Mouse (Mus musculus) hindbrain, embryonic 16.5 days (tissue): ENCODE data around the gene Gm7694. TPM values are rescaled to one million over a fixed set of nuclear protein-coding genes. Genes with fewer than 3 reads are reported as not detected.

ENCODE experiments used
- ATAC-seq: fragments of 200-750 bp; cut with Nextera tagmentation; 2 replicates; pipeline ENCODE4 v1.8.0; 2017; ENCODE audit warnings: moderate TSS enrichment, moderate library complexity
- H3K27ac ChIP-seq: fragments of 300-500 bp; sonication (generic); 2 replicates; pipeline ENCODE4 v1.5.1; 2014; ENCODE audit warnings: low read depth, mild to moderate bottlenecking, control low read depth, low read length, moderate library complexity
- H3K27me3 ChIP-seq: fragments of 300-500 bp; sonication (generic); replicated peaks from 2 replicates; pipeline ENCODE4 v1.6.1; 2014; ENCODE audit warnings: low read length; ENCODE audit not compliant: control insufficient read depth, insufficient read depth
- H3K36me3 ChIP-seq: fragments of 300-500 bp; sonication (generic); 2 replicates; pipeline ENCODE4 v1.6.1; 2014; ENCODE audit warnings: mild to moderate bottlenecking, low read length, moderate library complexity, mixed read lengths; ENCODE audit not compliant: control insufficient read depth, insufficient read depth
- H3K4me1 ChIP-seq: fragments of 300-500 bp; sonication (generic); 2 replicates; pipeline ENCODE4 v1.6.1; 2014; ENCODE audit warnings: low read depth, low read length; ENCODE audit not compliant: control insufficient read depth, insufficient read depth
- H3K4me2 ChIP-seq: fragments of 300-500 bp; sonication (generic); 2 replicates; pipeline ENCODE4 v1.6.1; 2014; ENCODE audit warnings: mild to moderate bottlenecking, low read length, control low read depth, moderate library complexity
- H3K4me3 ChIP-seq: fragments of 300-500 bp; sonication (generic); 2 replicates; pipeline ENCODE4 v1.5.1; 2014; ENCODE audit warnings: mild to moderate bottlenecking, low read length, control low read depth, moderate library complexity
- H3K9ac ChIP-seq: fragments of 300-500 bp; sonication (generic); 2 replicates; pipeline ENCODE4 v1.6.1; 2014; ENCODE audit warnings: low read depth, mild to moderate bottlenecking, control low read depth, low read length, moderate library complexity
- H3K9me3 ChIP-seq: fragments of 300-500 bp; sonication (generic); 2 replicates; pipeline ENCODE4 v1.6.1; 2014; ENCODE audit warnings: mild to moderate bottlenecking, low read length, moderate library complexity; ENCODE audit not compliant: control insufficient read depth
- WGBS: fragments of 180-500 bp; shearing (Covaris S2); extraction: QIAGEN DNeasy Blood & Tissue Kit; methylation state at CpG from one replicate; pipeline ENCODE4 v1.1.7; 2014; 5-methylcytosine and 5-hydroxymethylcytosine counted together
- polyA plus RNA-seq: library from polyadenylated mRNA; unstranded; fragments of >200 nt; fragmentation: Nextera tagmentation; extraction: Ambion mirVana; gene quantifications from 2 replicates; pipeline ENCODE4 v1.2.1, GENCODE M21; 2015

Gene Gm7694
- 1.4 and 1.6 TPM in 2 replicates for polyA plus RNA-seq

DNA sequence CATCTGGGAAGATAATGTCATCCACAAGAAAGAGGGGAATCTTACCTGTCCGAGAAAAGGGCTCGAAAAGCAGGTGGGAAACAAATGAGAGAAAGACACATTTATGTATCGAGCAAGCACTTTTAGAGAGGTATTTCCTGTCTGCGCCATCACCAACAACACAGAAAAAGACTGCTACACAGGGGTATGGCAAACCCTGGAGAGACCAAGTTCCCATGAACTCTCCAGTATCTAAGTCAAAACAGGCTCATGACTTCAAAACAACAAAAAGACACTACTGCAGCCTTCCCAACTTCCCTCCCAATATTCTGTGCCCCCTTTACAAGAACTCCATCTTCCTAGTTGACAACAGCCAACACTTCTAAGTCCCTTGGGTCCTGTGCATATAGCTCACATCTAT lies at the start of gene Gm7694:
Gm7694 (minus strand) TSS at position 101 of the 400 bp plus-strand sequence.
- no peak within 1 kb of the TSS for H3K4me3 ChIP-seq
- no peaks in the 10 kb centered on the region for H3K36me3 ChIP-seq
- no peaks in the 10 kb centered on the region for H3K27me3 ChIP-seq
- H3K9me3 ChIP-seq = no peaks in the 10 kb centered on the region
- no peak within 1 kb of the TSS for H3K27ac ChIP-seq
- WGBS = 97% methylated on average over 4 of the region's 4 CpGs
- H3K4me2 ChIP-seq = no peak within 1 kb of the TSS
- no peak for ATAC-seq
- no peaks in the 10 kb centered on the region for H3K4me1 ChIP-seq
- no peak within 1 kb of the TSS for H3K9ac ChIP-seq

GRCm38 (mm10) chr1:170353335-170353734 lies 47.2 kb upstream of the Gm7694 start:
- no peak overlapping the region for H3K4me3 ChIP-seq
- ATAC-seq = no peak
- WGBS = 83% methylated on average over 3 of the region's 3 CpGs
- no peaks in the 10 kb centered on the region for H3K4me1 ChIP-seq
- no peak overlapping the region for H3K27ac ChIP-seq
- H3K9me3 ChIP-seq = no peaks in the 10 kb centered on the region
- no peaks in the 10 kb centered on the region for H3K27me3 ChIP-seq
- no peak overlapping the region for H3K9ac ChIP-seq
- H3K36me3 ChIP-seq = no peaks in the 10 kb centered on the region
- H3K4me2 ChIP-seq = no peak overlapping the region

DNA sequence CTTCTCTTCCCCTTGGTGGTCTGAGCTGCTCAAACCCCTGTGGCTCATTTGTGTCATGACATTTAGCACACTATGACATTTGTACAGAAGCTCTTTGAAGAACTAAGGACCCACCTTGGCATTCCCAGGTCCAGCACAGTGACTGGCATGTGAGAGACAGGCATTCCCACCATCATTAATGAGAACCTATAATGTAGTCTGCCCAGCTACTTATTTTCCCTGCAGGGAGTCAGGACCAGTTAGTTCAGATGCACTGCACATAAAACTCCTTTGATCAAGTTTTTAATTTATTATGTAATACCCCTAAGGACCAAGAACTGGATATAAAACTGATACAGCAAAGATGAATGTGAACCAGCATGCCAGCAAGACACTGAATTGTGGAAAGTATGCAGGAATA lies 44.9 kb upstream of the Gm7694 start:
- Histone ChIP-seq H3K4me1 (no peaks in the 10 kb centered on the region), H3K36me3 (no peaks in the 10 kb centered on the region), H3K27ac (no peak overlapping the region), H3K4me2 (no peak overlapping the region), H3K4me3 (no peak overlapping the region), H3K9me3 (no peaks in the 10 kb centered on the region), H3K9ac (no peak overlapping the region), H3K27me3 (no peaks in the 10 kb centered on the region)
- no peak for ATAC-seq

DNA sequence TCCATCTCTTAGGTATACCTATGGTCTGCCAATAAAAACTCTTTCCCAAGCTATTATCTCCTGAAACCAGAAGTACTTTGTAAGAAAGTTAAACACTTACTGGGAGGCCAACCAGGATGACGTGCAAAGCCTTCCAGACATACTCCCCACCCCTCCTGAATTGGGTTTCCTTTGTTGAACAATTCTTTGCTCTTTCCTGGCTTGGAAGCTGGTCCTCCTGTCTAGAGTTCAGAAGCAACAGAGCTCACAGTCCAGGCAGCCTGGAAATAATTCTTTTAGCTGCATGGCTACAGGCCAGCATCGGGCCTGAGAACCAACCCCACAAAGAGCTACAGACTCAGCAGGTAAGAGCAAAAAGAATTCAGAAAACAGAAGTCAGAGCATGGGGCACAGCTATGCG lies 40.1 kb upstream of the Gm7694 start:
- Histone ChIP-seq H3K36me3 (no peaks in the 10 kb centered on the region), H3K9me3 (no peaks in the 10 kb centered on the region), H3K27ac (no peak overlapping the region), H3K9ac (no peak overlapping the region), H3K4me2 (no peak overlapping the region), H3K4me1 (no peaks in the 10 kb centered on the region), H3K27me3 (no peaks in the 10 kb centered on the region), H3K4me3 (no peak overlapping the region)
- ATAC-seq = no peak
- 66% methylated on average over 3 of the region's 3 CpGs for WGBS

DNA sequence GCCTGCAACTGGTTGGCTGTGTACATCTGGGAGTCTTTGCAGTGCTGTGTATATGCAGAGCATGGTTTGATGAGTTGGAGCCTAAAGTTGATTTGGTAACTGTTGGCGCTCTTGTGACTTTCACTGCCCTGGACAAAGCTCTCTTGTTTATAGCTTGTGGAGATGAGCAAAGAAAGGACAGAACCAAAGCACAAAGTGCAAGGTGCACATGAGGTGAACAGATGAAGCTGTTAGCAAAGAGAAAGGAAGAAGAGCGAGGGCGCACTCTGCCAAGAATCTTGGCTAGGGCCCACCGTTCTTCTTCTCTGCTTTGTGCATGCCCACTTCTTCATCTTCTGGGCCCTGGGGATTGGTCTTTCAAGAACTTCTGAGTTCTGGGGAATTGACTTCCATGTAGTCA lies 37.8 kb upstream of the Gm7694 start:
- H3K36me3 ChIP-seq = no peaks in the 10 kb centered on the region
- ATAC-seq = no peak
- no peak overlapping the region for H3K4me2 ChIP-seq
- 94% methylated on average over 4 of the region's 4 CpGs for WGBS
- no peaks in the 10 kb centered on the region for H3K9me3 ChIP-seq
- H3K27me3 ChIP-seq = no peaks in the 10 kb centered on the region
- H3K9ac ChIP-seq = no peak overlapping the region
- no peaks in the 10 kb centered on the region for H3K4me1 ChIP-seq
- no peak overlapping the region for H3K27ac ChIP-seq
- H3K4me3 ChIP-seq = no peak overlapping the region

GRCm38 (mm10) chr1:170343081-170343480 lies 36.9 kb upstream of the Gm7694 start:
- WGBS = 85% methylated on average over 8 of the region's 8 CpGs
- Histone ChIP-seq H3K27me3 (no peaks in the 10 kb centered on the region), H3K27ac (no peak overlapping the region), H3K4me3 (no peak overlapping the region), H3K36me3 (no peaks in the 10 kb centered on the region), H3K9ac (no peak overlapping the region), H3K9me3 (no peaks in the 10 kb centered on the region), H3K4me2 (no peak overlapping the region), H3K4me1 (no peaks in the 10 kb centered on the region)
- ATAC-seq = no peak

- Histone ChIP-seq H3K27ac (no peak overlapping the region), H3K4me2 (no peak overlapping the region), H3K4me1 (no peaks in the 10 kb centered on the region), H3K9ac (no peak overlapping the region), H3K4me3 (no peak overlapping the region), H3K36me3 (no peaks in the 10 kb centered on the region), H3K27me3 (no peaks in the 10 kb centered on the region), H3K9me3 (no peaks in the 10 kb centered on the region)
- 90% methylated on average over 3 of the region's 3 CpGs for WGBS
- no peak for ATAC-seq
Observed at GRCm38 (mm10) chr1:170339943-170340342, 33.8 kb upstream of the Gm7694 start.

GRCm38 (mm10) chr1:170332775-170333174 lies 26.6 kb upstream of the Gm7694 start:
- no peak overlapping the region for H3K4me3 ChIP-seq
- ATAC-seq = no peak
- 75% methylated on average over 4 of the region's 4 CpGs for WGBS
- no peak overlapping the region for H3K4me2 ChIP-seq
- H3K4me1 ChIP-seq = no peaks in the 10 kb centered on the region
- H3K27ac ChIP-seq = no peak overlapping the region
- peaks cover 4% of the 10 kb centered on the region; the same call in 1 of the 2 replicates for H3K36me3 ChIP-seq
- H3K27me3 ChIP-seq = no peaks in the 10 kb centered on the region
- no peaks in the 10 kb centered on the region for H3K9me3 ChIP-seq
- H3K9ac ChIP-seq = no peak overlapping the region

DNA sequence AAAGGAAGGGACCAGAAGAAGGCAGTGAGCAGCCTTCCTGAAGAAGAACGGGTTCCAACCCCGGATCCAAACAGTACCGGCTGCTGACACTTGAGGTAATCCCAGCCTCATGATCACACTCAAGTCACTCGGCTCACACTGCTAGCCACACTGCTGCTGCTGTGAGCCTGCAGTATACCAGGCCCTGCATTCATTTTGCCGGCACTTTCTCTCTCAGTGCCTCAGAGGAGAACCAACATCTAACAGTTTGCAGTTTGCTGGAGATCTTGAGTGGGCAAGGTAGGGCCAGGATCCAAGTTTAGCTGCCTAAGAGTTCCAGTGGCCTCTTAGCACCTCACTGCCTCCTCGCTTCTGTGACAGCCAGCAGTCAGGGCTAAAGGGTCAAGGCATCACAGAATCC lies 25.8 kb upstream of the Gm7694 start:
- Histone ChIP-seq H3K27ac (no peak overlapping the region), H3K9me3 (no peaks in the 10 kb centered on the region), H3K9ac (no peak overlapping the region), H3K27me3 (no peaks in the 10 kb centered on the region), H3K4me3 (no peak overlapping the region), H3K4me1 (no peaks in the 10 kb centered on the region), H3K36me3 (peaks cover 4% of the 10 kb centered on the region; the same call in 1 of the 2 replicates), H3K4me2 (no peak overlapping the region)
- 71% methylated on average over 6 of the region's 6 CpGs for WGBS
- ATAC-seq = no peak

DNA sequence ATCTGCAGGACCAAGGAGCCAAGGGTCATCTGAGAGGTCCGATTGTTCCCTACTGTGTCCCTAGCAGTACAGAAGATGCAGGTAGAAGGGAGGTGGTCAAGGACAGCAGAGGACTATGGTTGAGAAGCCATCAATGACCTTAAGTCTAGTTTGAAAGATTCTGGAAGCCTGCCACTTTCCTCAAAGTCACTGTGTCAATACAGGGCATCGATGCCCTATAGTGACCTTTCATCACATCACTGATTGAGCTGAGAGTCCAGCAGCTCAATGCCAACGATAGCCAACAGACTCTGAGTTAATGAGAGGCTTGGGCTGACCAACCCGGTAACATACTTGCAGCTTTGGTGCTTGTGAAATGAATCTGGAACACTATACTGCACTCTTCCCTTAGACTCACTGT lies 19.1 kb upstream of the Gm7694 start:
- no peaks in the 10 kb centered on the region for H3K9me3 ChIP-seq
- H3K36me3 ChIP-seq = peaks cover 4% of the 10 kb centered on the region
- H3K27ac ChIP-seq = no peak overlapping the region
- H3K27me3 ChIP-seq = no peaks in the 10 kb centered on the region
- no peaks in the 10 kb centered on the region for H3K4me1 ChIP-seq
- no peak overlapping the region for H3K4me2 ChIP-seq
- no peak overlapping the region for H3K9ac ChIP-seq
- 87% methylated on average over 4 of the region's 4 CpGs for WGBS
- no peak for ATAC-seq
- no peak overlapping the region for H3K4me3 ChIP-seq
